Mouse (Mus musculus): ENCODE measurements around the gene Rgs6. TPM values are rescaled to one million over a fixed set of nuclear protein-coding genes. Genes with fewer than 3 reads are reported as not detected.

The Rgs6 gene
- polyA plus RNA-seq, 1 experiment from 2014 or later: 0.20 TPM

- Histone ChIP-seq H3K9ac (ENCODE audit: low read depth, low read length) (no peak overlapping the region), H3K27me3 (ENCODE audit: control insufficient read depth, insufficient read depth, low read depth, low read length) (no peaks in the 10 kb centered on the region), H3K27ac (ENCODE audit: low read length) (no peak overlapping the region), H3K36me3 (ENCODE audit: control insufficient read depth, insufficient read depth) (no peaks in the 10 kb centered on the region), H3K4me2 (ENCODE audit: low read depth, low read length) (no peak overlapping the region), H3K4me1 (ENCODE audit: control insufficient read depth, low read depth, low read length) (no peaks in the 10 kb centered on the region; the same call in 1 of the 2 replicates), H3K4me3 (ENCODE audit: low read depth, low read length) (no peak overlapping the region), H3K9me3 (replicated peaks; ENCODE audit: control insufficient read depth, low read length) (no peaks in the 10 kb centered on the region)
- no peak for ATAC-seq (ENCODE audit: low read depth)
- 60% methylated on average over 6 of the region's 6 CpGs for WGBS (ENCODE audit: insufficient replicate concordance)
These were observed 347.1 kb downstream of the Rgs6 start for GRCm38 (mm10) chr12:82935121-82935762.

- WGBS (ENCODE audit: insufficient replicate concordance): 58% methylated on average over 1 of the region's 1 CpGs
- Histone ChIP-seq H3K9ac (ENCODE audit: low read depth, low read length) (no peak overlapping the region), H3K4me3 (ENCODE audit: low read depth, low read length) (no peak overlapping the region), H3K4me2 (ENCODE audit: low read depth, low read length) (no peak overlapping the region), H3K27me3 (ENCODE audit: control insufficient read depth, insufficient read depth, low read depth, low read length) (no peaks in the 10 kb centered on the region), H3K4me1 (ENCODE audit: control insufficient read depth, low read depth, low read length) (no peaks in the 10 kb centered on the region; the same call in 1 of the 2 replicates), H3K9me3 (replicated peaks; ENCODE audit: control insufficient read depth, low read length) (no peaks in the 10 kb centered on the region), H3K27ac (ENCODE audit: low read length) (no peak overlapping the region), H3K36me3 (ENCODE audit: control insufficient read depth, insufficient read depth) (no peaks in the 10 kb centered on the region)
- ATAC-seq (ENCODE audit: low read depth): no peak
These were observed 347.7 kb downstream of the Rgs6 start for GRCm38 (mm10) chr12:82935767-82936166.

GRCm38 (mm10) chr12:82940461-82940860 lies 352.4 kb downstream of the Rgs6 start:
- no peak overlapping the region for H3K4me2 ChIP-seq (ENCODE audit: low read depth, low read length)
- no peak overlapping the region for H3K9ac ChIP-seq (ENCODE audit: low read depth, low read length)
- H3K4me3 ChIP-seq (ENCODE audit: low read depth, low read length): no peak overlapping the region
- no peak overlapping the region for H3K27ac ChIP-seq (ENCODE audit: low read length)
- WGBS (ENCODE audit: insufficient replicate concordance): 51% methylated on average over 4 of the region's 4 CpGs
- no peaks in the 10 kb centered on the region for H3K27me3 ChIP-seq (ENCODE audit: control insufficient read depth, insufficient read depth, low read depth, low read length)
- ATAC-seq (ENCODE audit: low read depth): no peak
- H3K36me3 ChIP-seq (ENCODE audit: control insufficient read depth, insufficient read depth): no peaks in the 10 kb centered on the region
- no peaks in the 10 kb centered on the region for H3K9me3 ChIP-seq (replicated peaks; ENCODE audit: control insufficient read depth, low read length)
- no peaks in the 10 kb centered on the region; the same call in 1 of the 2 replicates for H3K4me1 ChIP-seq (ENCODE audit: control insufficient read depth, low read depth, low read length)

- 19% methylated on average over 5 of the region's 5 CpGs for WGBS (ENCODE audit: insufficient replicate concordance)
These were observed 358.4 kb downstream of the Rgs6 start for GRCm38 (mm10) chr12:82946507-82946906.

GRCm38 (mm10) chr12:82961111-82961510 lies 373.0 kb downstream of the Rgs6 start:
- H3K27me3 ChIP-seq (ENCODE audit: control insufficient read depth, insufficient read depth, low read depth, low read length): no peaks in the 10 kb centered on the region
- H3K9me3 ChIP-seq (replicated peaks; ENCODE audit: control insufficient read depth, low read length): no peaks in the 10 kb centered on the region
- no peak overlapping the region for H3K27ac ChIP-seq (ENCODE audit: low read length)
- 58% methylated on average over 9 of the region's 9 CpGs for WGBS (ENCODE audit: insufficient replicate concordance)
- no peak overlapping the region for H3K4me2 ChIP-seq (ENCODE audit: low read depth, low read length)
- H3K4me3 ChIP-seq (ENCODE audit: low read depth, low read length): no peak overlapping the region
- no peaks in the 10 kb centered on the region for H3K36me3 ChIP-seq (ENCODE audit: control insufficient read depth, insufficient read depth)
- no peaks in the 10 kb centered on the region for H3K4me1 ChIP-seq (ENCODE audit: control insufficient read depth, low read depth, low read length)
- no peak overlapping the region for H3K9ac ChIP-seq (ENCODE audit: low read depth, low read length)
- ATAC-seq (ENCODE audit: low read depth): no peak

More at GRCm38 (mm10) chr12:82946507-82946906, 358.4 kb downstream of the Rgs6 start:
- Histone ChIP-seq H3K9ac (ENCODE audit: low read depth, low read length) (no peak overlapping the region), H3K27ac (ENCODE audit: low read length) (no peak overlapping the region), H3K4me3 (ENCODE audit: low read depth, low read length) (no peak overlapping the region), H3K9me3 (replicated peaks; ENCODE audit: control insufficient read depth, low read length) (no peaks in the 10 kb centered on the region), H3K4me2 (ENCODE audit: low read depth, low read length) (no peak overlapping the region), H3K4me1 (ENCODE audit: control insufficient read depth, low read depth, low read length) (no peaks in the 10 kb centered on the region), H3K36me3 (ENCODE audit: control insufficient read depth, insufficient read depth) (no peaks in the 10 kb centered on the region), H3K27me3 (ENCODE audit: control insufficient read depth, insufficient read depth, low read depth, low read length) (no peaks in the 10 kb centered on the region)
- ATAC-seq (ENCODE audit: low read depth): no peak

- Histone ChIP-seq H3K4me3 (ENCODE audit: low read depth, low read length) (no peak overlapping the region), H3K4me1 (ENCODE audit: control insufficient read depth, low read depth, low read length) (no peaks in the 10 kb centered on the region), H3K9ac (ENCODE audit: low read depth, low read length) (no peak overlapping the region), H3K27ac (ENCODE audit: low read length) (no peak overlapping the region), H3K9me3 (replicated peaks; ENCODE audit: control insufficient read depth, low read length) (no peaks in the 10 kb centered on the region), H3K27me3 (ENCODE audit: control insufficient read depth, insufficient read depth, low read depth, low read length) (no peaks in the 10 kb centered on the region), H3K4me2 (ENCODE audit: low read depth, low read length) (no peak overlapping the region), H3K36me3 (ENCODE audit: control insufficient read depth, insufficient read depth) (no peaks in the 10 kb centered on the region)
- 68% methylated on average over 4 of the region's 4 CpGs for WGBS (ENCODE audit: insufficient replicate concordance)
- ATAC-seq (ENCODE audit: low read depth): no peak
These were observed 373.8 kb downstream of the Rgs6 start for GRCm38 (mm10) chr12:82961852-82962251.

- Histone ChIP-seq H3K27ac (ENCODE audit: low read length) (no peak overlapping the region), H3K9me3 (replicated peaks; ENCODE audit: control insufficient read depth, low read length) (no peaks in the 10 kb centered on the region), H3K4me1 (ENCODE audit: control insufficient read depth, low read depth, low read length) (no peaks in the 10 kb centered on the region), H3K27me3 (ENCODE audit: control insufficient read depth, insufficient read depth, low read depth, low read length) (no peaks in the 10 kb centered on the region), H3K4me2 (ENCODE audit: low read depth, low read length) (no peak overlapping the region), H3K36me3 (ENCODE audit: control insufficient read depth, insufficient read depth) (no peaks in the 10 kb centered on the region), H3K9ac (ENCODE audit: low read depth, low read length) (no peak overlapping the region), H3K4me3 (ENCODE audit: low read depth, low read length) (no peak overlapping the region)
- WGBS (ENCODE audit: insufficient replicate concordance): 70% methylated on average over 4 of the region's 4 CpGs
- no peak for ATAC-seq (ENCODE audit: low read depth)
These were observed 382.5 kb downstream of the Rgs6 start for GRCm38 (mm10) chr12:82970521-82971105.

- no peak overlapping the region for H3K4me3 ChIP-seq (ENCODE audit: low read depth, low read length)
- H3K4me1 ChIP-seq (ENCODE audit: control insufficient read depth, low read depth, low read length): no peaks in the 10 kb centered on the region
- ATAC-seq (ENCODE audit: low read depth): no peak
- H3K9ac ChIP-seq (ENCODE audit: low read depth, low read length): no peak overlapping the region
- H3K27ac ChIP-seq (ENCODE audit: low read length): no peak overlapping the region
- no peaks in the 10 kb centered on the region for H3K36me3 ChIP-seq (ENCODE audit: control insufficient read depth, insufficient read depth)
- WGBS (ENCODE audit: insufficient replicate concordance): 50% methylated on average over 1 of the region's 1 CpGs
- H3K4me2 ChIP-seq (ENCODE audit: low read depth, low read length): no peak overlapping the region
- H3K9me3 ChIP-seq (replicated peaks; ENCODE audit: control insufficient read depth, low read length): no peaks in the 10 kb centered on the region
- no peaks in the 10 kb centered on the region for H3K27me3 ChIP-seq (ENCODE audit: control insufficient read depth, insufficient read depth, low read depth, low read length)
These were observed 383.1 kb downstream of the Rgs6 start for GRCm38 (mm10) chr12:82971176-82971575.

GRCm38 (mm10) chr12:82972661-82973060 lies 384.6 kb downstream of the Rgs6 start:
- Histone ChIP-seq H3K36me3 (ENCODE audit: control insufficient read depth, insufficient read depth) (no peaks in the 10 kb centered on the region), H3K4me1 (ENCODE audit: control insufficient read depth, low read depth, low read length) (no peaks in the 10 kb centered on the region), H3K4me3 (ENCODE audit: low read depth, low read length) (no peak overlapping the region), H3K4me2 (ENCODE audit: low read depth, low read length) (no peak overlapping the region), H3K27ac (ENCODE audit: low read length) (no peak overlapping the region), H3K27me3 (ENCODE audit: control insufficient read depth, insufficient read depth, low read depth, low read length) (no peaks in the 10 kb centered on the region), H3K9ac (ENCODE audit: low read depth, low read length) (no peak overlapping the region), H3K9me3 (replicated peaks; ENCODE audit: control insufficient read depth, low read length) (no peaks in the 10 kb centered on the region)
- ATAC-seq (ENCODE audit: low read depth): no peak
